Mouse (Mus musculus) left cerebral cortex, adult 9 months (tissue): ENCODE results near the gene Rfx8.

ENCODE experiments used
- DNase-seq, 2 experiments: peaks; one replicate each; pipeline ENCODE4 v3.0.0; 2022; ENCODE audit warnings: low spot score in 2 of 2

The Rfx8 gene

DNA sequence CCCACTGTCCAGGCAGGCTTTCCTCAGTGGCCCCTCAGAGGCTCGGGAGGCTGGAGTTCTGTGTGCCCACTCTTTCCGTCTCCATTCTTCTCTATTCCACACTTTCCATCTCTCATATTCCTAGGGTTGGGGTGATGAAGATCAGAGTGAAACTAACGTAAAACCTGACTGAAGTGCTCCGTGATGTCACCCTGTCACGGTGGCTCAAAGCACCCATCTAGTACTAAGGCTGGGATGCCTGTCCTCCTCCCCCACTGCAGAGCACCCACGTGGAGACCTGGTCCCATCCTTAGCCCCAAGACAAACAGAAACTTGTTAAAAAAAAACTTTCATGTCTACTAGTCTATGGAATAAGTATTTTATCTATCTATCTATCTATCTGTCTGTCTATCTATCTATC lies 14.1 kb upstream of the Rfx8 start:
- no peak for DNase-seq

DNA sequence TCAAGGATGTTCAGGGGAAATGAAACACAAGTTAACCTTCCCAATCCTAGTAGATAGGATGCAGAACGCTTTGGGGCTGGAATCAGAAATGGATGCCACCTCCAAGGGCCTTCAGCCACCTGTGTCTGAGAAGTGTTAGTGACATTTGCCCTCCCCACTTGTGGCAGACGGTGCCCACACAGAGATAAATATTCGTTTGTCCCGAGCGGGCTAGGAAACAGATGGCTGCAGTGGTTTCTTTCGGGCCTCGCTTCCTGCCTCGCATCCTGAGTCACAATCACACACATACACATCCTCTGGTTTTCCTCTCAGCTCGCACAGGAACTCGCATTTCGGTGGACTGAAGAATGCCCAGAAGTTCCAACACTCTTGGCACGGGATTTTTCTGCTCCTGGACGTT lies 13.5 kb upstream of the Rfx8 start:
- no peak for DNase-seq

DNA sequence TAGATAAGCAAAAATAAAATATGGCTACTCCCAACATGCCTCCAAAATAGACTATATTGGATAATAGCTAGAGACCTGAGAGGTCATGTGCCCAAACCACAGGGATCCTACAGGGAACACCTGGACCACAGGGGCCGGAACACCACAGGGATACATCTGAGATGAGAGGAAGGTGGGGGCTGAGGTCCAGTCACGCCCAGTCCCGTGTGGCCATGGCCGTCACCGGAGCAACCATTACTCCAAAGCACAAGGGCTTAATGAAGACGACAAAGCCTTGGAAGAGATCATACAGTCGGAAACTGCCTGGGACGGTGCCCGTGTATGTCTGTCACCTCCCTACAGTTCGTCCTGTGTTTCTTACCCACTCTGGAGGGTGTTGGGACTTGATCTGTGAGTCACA lies 13.1 kb upstream of the Rfx8 start:
- no peak for DNase-seq

DNA sequence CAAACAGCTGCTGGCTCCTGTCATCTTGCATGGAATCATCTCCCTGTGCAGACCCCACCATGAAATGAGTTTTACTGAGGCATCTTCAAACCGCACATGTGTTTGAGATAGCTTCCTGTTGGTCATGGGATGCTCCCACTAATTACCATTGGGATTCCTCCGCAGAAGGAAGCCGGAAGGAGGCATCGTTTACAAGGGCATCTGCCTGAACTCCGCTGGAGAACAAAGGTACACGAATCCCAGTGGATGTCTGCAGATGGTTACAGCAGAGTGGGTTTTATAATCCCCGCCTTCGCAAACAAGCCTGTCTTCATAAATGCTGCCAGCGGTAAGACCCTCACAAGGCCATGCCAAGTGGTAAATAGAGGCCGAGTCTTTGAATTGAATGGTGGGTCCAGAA lies 11.3 kb upstream of the Rfx8 start:
- DNase-seq = no peak

DNA sequence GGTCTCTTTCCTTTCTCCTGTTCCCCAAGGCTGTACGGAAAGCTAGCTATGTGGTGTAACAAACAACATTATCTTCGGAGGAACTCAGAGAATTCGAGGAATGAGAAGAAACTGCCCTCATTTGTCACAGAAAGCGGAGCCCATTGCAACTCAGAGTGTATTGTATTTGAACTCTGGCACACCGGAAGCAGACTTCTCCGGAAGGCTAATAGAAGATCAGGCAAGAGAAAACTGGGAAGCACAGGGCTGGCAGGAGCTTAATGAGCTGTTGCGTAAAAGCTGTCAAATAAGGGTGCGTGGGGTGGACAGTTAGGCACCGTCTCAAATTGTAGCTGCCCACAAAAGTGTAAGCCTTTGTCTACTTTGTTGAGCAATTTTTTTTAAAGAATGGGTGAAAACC lies 10.7 kb upstream of the Rfx8 start:
- no peak for DNase-seq

DNA sequence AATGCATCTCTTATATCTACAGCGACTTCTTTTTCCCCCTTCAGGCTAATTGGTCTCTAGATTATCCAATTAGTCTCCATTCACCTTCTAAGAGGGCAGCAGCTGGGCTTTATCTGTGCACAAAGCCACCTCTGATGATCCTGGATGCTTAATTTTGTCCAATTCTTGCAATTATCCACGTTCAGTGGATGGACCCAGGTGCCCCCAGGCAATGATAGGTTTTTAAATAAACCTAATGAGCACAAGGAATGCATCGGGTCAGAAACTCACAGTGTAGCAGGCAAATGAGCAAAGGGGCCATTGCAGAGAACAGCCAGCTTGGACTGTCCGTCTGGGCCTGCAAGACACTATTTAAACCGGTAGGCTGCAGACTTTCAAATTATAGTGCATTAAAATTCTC lies 10.1 kb upstream of the Rfx8 start:
- DNase-seq = no peak

DNA sequence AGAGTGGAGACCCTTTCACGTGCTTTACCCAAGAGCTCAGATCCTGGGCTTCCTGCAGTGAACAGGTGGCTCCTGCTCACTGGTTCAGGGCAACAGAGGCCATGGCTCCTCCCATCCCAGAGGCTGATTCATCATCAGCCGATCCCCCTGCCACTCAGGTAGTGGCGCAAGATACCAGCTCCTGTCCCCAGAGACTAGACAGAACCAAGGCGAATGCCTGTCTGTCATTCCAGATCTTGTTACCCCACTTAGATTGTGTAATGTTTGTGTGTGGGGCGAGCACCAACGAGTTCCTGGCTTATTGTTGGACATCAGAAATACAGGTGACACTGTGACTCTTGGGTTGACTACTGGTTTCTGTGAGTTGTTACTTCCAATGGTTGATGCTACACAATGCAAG lies 9.1 kb upstream of the Rfx8 start:
- DNase-seq = no peak

DNA sequence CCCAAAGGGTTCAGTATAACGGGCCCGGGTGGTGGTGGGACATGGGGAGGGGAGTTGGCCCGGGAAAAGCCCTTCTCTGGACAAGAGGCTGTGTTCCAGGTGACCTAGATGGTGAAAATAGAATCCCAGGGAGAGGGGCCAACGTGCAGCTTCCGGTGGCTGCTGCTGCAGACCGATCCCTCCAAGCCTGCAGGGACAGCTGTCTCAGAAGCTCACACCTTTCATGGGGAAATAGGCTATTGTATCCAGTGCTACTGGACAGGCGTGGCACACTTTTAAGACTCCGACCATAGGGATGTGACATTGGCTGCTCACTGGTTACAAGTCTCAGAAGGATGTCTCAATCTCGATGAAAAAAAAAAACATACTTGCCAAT lies 542 bp upstream of the Rfx8 start:
- DNase-seq = no peak

DNA sequence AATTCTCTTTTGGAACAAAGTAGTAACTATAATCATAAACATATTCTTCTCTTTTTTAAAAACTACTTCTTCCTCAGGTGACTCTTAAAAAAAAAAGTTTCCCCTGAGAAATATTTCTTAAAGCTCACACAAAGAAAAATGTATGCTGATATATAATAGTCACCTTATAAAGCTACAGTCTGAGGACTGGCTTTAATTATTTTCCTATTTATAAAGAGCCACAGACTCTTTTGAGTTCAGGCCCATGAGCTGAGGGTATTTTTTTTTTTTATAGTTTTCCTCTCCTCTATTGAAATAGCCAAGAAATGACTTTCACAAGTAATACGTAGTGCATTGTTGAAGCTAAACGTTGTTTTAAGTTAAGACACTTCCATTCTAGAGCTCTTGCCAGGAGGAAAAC lies 611 bp downstream of the Rfx8 start:
- DNase-seq = no peak

DNA sequence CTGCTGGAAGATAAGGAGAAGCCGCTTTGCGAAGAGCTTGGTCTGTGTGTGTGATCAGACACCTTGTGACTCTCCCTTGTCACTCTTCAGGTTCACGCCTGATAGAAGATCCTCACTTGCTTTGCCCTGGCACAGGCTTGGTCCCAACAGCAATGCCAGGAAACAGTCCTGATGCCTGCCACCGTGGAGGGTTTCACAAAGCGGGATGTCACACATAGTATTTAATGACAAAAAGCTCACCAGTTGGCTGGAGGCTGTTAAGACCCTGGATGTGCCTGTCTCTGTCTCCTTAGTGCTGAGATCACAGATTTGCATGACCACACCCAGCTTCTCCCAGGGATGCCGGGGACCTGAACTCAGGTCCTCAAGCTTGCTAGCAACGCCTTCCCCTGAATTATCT lies 5.2 kb downstream of the Rfx8 start:
- no peak for DNase-seq

DNA sequence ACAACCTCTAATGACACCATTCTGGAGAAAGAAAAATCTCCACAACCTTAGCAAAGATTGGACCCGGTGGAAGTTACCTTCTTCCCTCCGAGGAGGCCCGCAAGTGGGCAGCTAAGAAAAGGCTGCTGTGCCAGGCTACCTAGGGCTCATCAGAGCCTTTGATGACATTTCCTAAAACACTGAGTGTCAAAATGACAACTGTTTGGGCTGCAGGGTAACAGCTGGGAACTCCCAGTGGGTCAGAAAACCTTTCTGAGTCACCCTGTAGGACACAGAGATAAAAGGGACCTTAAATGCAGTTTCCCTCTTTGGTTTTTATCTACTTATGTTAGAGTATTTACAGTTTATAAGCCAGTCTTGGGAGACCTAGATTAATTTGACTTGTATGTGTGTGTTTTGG lies 6.1 kb downstream of the Rfx8 start:
- DNase-seq = no peak

DNA sequence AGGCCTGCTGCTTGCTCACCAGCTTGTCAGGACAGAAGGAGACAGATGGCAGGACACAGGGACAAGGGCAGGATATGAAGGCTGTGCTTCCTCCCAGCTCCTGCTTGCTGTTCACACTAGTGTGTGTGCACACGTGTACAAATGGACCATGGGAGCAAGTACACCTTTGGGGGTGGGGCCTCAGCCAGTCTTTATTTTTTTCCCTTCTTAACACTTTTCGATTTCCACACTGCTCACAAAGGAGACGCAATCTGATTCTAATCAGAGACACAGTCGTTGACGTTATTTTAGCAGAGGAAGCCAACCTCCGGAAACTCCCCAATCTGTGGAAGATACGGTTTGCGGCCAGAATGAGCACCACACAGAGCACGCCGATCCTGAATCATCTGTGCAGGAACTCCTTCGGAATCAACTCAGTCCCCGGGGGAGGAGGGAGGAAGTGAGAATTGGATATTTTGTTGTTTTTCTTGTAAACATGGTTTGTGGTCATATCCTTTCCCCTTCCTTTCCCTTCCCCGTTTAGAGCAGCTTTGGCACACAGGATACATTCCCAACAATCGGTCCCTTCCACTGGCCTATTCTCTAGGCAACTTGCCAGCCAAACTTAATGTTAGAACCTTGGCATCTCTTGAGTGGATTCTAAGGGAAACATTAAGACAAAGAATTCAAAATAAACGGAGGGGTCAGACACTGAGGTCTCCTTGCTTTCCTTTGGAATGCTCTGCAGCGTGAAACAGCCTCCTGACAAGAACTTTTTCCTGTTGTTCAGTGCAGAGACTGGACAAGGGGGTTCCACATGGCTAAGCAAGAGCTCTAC lies 6.7 kb downstream of the Rfx8 start:
- no peak for DNase-seq

DNA sequence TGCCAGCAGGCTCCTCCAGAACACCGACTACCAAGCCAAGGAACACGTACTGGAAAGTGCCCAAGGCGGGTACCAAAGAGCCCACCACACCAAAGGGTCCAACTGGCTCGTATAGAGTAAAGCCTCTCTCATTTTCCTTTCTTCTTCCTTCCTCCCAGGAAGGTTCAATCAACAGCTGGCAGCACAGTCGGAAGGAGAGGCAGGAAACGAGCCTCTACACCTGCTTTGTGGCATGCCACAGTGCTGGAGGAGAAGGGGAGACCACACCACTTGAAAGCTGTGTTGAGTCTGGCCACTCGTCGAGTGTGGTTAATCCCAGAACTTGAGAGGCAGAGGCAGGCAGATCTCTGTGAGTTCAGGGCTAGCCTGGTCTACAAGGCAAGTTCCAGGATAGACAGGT lies 7.5 kb downstream of the Rfx8 start:
- DNase-seq = no peak

DNA sequence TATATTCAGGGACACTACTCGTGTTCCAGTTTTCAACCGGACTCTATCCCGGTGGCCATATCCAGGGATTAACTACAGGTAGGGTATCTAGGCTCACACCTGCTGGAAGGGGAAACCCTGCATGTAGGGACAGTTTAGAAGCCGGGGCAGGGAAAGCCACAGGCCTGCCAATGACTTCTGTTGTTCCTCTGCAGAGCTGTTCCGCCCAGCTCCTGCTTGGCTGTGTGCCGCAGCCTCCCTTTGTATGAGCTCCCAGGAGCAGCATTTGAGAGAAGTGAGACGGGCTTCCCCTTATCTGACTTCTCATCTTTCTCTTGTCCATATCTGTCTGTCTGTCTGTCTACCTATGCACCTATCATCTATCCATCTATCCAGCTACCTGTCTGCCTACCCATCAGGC lies 8.5 kb downstream of the Rfx8 start:
- no peak for DNase-seq

DNA sequence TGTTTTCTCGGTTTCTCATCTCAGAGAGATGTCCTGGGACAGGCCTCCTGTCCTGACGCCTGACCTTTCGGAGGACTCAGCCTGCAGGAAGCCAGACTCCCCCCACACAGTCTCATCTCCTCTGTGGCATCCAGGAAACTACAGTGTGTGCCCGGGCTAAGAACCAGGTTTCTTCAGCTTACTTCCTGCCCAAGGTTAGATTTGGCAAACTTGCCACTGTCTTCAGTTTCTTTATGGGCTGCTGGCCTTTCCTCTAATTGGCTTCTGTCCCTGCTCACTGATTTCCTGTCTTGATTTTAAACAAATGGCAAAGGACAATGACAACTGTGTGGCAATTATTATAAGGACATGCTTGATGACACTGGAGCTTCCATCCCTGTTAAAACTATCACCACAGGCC lies 10.2 kb downstream of the Rfx8 start:
- no peak for DNase-seq

DNA sequence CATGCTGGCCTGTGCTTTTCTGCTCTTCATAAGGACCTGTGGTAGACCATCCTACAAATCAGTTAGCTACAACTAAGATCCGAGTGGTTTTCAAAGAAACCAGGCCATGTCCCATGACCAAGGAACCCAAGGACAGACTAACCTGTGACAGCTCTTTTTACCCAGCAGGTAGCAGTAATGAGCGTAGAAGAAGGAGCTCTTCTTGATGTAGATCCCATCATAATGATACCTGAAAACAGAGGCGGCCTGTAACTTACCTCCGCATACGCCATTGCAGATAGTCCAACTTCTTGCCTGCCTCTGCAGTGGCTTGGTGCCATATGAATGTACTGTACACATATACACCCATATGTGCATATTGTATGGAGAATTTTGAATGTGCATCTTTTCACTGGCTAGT lies 10.8 kb downstream of the Rfx8 start:
- no peak for DNase-seq

DNA sequence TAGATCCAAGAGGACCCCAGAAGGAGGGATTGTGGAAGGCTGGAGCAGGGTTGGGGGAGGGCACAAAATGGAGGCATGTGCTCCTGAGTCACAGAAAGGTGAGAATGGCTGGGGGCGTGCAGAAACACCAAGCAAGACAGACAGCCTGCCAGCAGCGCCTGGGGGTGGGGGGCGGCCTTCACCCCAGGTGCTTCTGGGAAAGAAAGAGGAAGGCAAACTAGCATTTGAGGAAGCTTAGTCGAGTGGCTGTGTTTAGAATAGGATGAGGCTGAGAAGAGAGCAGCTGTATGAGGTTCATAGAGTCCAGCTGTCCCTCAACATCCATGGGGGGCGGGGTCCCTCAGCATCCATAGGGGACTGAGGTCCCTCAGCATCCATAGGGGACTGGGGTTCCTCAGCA lies 12.0 kb downstream of the Rfx8 start:
- no peak for DNase-seq

DNA sequence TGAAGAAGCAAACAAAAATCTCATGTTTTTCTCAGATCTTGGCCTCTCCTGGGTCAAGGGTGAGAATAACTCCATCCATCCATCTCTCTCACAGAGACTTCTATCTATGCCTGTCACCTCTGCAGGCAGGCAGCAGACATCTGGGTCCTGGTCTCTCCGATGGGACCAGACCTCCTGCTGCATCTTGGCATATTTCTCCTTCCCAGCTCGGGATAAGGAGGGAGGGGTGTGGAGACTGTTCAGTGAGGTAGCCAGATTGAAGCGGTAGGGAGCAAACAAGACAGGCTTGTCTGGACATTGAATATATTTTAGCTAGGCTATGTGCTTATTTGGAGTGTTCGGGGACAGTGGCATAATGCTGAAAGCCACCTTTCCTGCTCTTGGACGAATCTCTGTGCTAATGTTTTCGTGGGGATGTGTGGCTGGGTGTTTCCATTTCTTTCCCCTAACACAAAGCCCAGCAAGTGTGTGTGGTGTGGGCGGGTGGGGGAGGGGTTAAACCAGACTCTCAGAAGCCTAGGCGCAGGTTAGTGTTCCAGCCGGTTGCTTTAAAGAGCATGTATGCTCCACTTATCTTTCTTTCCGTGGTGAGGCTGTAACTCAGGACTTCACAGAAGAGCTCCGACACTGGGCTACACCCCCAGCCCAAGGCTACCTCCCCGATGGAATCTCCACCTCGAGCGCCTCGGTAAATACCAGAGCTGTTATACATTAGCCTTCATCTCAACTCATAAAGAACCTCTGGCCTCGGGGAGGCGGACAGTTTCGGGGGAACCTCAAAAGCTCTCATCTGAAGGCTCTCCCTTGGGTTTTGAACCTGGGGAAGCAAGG lies 18.4 kb downstream of the Rfx8 start:
- no peak for DNase-seq

DNA sequence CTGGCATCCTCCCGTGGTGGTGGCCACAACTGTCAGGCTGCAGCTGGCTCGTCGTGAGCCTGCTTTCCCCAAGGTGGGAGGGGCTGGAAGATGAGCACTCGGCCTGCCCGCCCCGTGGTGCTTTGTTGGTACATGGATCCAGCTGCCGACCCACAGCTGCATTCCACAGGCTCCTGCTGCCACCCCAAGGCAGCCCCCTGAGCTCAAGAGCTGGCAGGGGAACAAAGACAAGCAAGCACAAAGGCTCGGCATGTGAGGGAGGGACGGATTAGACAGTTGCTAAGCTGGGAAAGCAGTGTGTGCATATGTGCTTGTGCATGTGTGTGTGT lies 19.6 kb downstream of the Rfx8 start:
- DNase-seq = no peak

DNA sequence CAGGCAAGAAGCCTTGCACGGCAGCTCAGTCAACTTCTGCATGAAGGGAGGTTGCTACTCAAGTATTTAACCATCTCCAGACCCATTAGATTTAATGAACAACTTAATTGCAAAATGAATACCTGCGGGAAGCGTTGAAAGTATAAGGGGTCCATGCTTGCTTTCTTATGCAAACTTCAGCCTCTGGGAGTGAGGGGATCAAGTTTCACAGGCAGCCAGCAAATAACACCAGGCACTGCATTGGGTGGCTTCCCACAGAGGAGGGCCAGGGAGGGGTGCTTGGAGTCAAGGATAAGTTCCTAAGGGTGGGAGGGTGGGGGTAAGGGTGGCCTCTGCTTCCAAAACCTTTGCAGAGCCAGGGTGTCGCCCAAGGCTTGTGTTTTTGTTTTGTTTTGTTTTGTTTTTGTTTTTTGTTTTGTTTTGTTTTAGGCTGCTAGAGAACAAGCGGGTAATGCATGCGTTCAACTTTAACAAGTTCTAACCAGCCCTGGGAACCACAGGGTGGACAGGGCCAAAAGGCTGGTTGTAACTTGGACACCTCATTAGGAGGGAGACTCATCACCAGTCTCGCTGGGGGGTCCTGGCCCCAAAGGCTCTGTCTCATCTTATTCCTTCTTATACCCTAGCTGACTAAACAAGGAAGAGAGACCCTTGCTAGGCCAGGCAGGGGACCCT lies 20.1 kb downstream of the Rfx8 start:
- no peak for DNase-seq

DNA sequence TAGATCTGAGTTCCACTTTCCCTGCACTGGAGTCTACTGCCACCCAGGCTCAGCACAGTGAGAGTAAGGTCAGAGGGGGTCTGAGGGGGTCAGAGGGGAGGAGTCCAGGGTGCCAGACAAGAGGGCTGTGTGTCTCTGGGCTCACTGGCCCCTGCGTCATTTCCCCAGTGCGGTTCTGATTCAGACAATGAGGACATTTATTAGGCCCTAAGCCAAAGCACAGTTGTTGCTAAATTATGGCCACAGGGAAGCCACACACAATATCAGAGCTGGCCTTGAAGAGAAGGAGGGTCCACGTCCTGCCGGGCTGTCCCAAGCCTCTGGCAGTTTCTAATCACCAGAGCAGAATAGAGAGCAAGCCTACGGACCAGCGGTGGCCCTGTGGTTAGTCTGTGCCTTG lies 22.3 kb downstream of the Rfx8 start:
- DNase-seq = no peak

DNA sequence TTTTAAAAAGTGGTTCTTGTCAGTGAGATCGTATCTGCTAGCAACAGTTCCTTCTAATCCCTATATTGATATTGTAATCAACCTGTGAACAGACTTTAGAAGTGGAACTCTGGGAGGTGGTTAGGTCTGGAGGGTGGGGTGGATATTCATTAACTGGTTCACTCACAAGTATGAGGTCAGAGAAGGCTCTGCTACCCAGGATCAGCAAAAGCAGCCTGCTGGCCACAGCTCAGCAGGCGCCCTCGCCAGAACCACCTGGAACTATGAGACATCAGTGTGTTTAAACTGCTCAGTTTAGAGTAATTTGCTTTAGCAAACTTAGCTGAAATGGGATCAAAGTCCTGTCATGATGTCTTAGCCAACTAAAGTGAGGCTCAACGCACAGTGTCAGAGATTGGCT lies 25.6 kb downstream of the Rfx8 start:
- no peak for DNase-seq

DNA sequence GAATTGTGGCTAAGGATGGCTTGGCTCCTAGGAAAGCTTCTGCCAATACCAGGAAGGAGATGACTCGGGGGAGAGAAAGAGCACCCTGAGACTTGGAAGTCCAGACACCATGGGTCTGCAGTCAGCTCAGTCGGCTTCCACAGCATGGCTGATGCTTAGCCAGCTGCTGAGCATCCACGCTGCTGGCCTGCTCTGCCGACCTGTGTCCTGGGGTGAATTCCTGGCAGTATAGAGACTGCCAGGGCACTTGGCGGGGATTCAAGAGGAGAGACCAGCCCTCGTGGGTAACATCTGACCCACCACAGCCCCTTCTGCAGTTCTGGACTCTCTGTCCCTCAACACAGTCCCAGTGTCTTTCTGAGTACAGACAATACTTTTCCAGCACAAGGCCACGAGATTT lies 26.0 kb downstream of the Rfx8 start:
- no peak for DNase-seq
